Mouse (Mus musculus) 3134 (cell line): ENCODE data around the gene H2-D1.
"Not testable (repeated sequence)": the region's sequence is repeated elsewhere in the genome, so short reads cannot be mapped to it uniquely, and the experiment has no call there.

Experiments
- DNase-seq: peaks from one replicate; pipeline ENCODE4 v3.0.0-alpha.2; 2011; ENCODE audit warnings: low spot score; ENCODE audit not compliant: insufficient read length; ENCODE audit errors: extremely low read depth

Gene H2-D1

DNA sequence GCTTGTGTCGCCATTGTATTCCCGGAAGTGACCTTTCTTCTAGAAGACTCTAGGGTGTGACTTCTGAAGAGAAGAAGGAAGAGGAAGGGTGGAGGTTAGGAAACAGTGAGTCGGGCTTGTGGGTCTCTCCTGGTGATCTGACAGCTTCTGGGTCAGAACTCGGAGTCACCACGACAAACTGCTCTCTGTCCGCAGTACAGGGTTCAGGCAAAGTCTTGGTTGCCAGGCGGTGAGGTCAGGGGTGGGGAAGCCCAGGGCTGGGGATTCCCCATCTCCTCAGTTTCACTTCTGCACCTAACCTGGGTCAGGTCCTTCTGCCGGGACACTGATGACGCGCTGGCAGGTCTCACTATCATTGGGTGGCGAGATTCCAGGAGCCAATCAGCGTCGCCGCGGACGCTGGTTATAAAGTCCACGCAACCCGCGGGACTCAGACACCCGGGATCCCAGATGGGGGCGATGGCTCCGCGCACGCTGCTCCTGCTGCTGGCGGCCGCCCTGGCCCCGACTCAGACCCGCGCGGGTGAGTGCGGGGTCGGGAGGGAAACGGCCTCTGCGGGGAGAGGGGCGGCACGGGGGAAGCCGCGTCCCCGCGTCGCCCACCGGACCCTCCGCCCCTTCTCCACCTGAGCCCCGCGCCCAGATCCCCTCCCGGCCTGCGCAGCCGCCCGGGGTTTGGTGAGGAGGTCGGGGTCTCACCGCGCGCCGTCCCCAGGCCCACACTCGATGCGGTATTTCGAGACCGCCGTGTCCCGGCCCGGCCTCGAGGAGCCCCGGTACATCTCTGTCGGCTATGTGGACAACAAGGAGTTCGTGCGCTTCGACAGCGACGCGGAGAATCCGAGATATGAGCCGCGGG lies at the start of gene H2-D1:
Gene H2-D1, plus strand, starts transcription at position 67 of the 859 bp plus-strand sequence.
- DNase-seq, result peak; percentile 95

- DNase-seq, result no peak
Measured at GRCm38 (mm10) chr17:35213071-35213470, 49.5 kb upstream of the H2-D1 start.

- DNase-seq, result no peak
Measured at GRCm38 (mm10) chr17:35218516-35219193, 43.9 kb upstream of the H2-D1 start.

DNA sequence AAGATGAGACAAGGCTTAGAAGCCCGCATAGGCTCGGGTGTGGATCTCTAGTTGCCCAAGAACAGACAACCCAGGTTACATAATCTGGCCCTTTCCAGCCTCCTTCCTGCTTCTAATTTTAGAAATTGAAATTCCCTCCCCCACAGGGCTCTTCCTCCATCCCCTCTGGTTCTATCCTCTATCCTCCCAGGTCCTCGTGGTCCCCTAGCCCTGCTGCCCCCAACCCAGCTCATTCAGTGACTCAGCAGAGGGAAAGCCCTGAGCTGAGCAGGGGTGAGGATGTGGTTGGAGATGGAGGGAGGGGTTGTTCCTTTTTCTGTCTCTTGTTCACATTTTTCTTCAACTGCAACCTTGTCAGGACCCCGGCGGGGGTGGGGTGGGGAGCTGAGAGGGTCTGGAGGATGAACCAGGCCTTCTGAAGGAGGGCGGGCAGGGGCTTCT lies 42.9 kb upstream of the H2-D1 start:
- no peak for DNase-seq

DNA sequence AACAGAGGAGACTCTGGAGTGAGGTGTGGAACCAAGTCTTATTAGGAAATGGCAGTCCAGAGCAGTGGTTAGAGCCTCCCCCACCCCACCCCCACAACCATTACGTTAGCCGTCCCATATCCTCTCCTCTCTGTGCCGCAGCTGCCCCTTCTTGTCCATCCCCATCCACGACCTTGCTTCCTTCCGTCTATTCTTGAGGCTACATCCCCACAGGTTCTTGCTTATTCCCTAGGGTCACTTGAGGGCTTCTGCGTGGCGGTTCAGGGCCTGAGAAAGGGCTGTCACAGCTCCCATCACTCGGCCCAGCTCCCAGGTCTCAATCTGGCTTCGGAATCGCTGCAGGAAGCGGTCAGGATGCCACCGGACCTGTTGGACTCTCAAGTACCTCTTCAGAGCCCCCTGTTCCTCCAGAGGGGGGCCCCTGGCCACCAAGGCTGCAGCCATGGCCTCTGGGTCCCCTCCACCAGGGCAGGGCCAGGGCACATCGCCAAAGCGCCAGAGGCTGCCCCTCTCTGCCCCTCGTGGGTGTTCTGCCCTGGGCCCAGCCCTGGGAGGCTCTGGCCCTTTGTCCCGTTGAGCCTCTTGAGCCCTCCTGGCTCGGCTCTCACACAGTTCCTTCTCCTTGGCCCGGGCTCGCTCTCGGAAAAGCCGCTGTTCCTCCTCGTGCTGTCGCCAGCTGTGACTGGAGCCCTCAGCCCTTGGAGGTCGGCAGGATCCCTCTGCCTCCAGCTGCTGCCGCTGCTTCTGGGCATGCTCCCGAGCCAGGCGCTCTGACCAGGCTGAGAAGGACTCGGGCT lies 42.2 kb upstream of the H2-D1 start, which contains the start of gene Gm16181:
Gene Gm16181, plus strand, starts transcription at position 679 of the 797 bp plus-strand sequence.
- no peak for DNase-seq

DNA sequence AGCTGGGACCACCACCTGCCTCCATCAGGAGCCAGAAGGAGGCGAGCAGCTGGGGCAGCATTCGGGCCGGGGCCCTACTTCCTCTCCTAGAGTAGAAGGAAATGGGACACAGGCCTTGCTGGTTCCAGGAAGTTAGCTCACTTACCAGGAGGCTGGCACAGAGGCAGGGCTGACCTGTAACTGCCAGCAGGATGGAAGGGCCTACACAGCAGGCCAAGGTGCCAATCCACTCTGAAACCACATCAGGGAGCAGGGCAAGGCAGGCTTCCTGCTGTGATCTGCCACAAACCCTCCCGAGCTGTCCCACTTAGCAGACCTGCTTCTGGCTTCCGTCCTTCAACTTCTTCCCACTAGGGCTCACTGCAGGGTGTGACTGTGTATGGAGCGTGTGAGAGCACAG lies 40.2 kb upstream of the H2-D1 start:
- no peak for DNase-seq

DNA sequence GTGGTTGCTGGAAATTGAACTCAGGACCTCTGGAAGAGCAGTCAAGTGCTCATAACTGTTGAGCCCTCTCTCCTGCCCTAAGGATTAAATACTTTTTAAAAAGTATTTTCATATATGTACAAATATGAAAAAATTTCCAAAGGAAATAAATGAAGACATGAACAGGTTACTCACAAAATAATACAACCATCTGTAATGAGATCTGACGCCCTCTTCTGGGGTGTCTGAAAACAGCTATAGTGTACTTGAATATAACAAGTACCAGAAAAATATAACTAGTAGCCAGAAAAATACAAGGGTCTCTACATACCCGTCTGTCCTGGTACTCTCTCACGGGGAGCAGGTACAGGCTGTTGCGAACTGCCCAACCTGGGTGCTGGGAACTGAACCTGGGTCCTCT lies 37.9 kb upstream of the H2-D1 start:
- no peak for DNase-seq

- no peak for DNase-seq
Measured at GRCm38 (mm10) chr17:35225456-35225855, 37.1 kb upstream of the H2-D1 start.

DNA sequence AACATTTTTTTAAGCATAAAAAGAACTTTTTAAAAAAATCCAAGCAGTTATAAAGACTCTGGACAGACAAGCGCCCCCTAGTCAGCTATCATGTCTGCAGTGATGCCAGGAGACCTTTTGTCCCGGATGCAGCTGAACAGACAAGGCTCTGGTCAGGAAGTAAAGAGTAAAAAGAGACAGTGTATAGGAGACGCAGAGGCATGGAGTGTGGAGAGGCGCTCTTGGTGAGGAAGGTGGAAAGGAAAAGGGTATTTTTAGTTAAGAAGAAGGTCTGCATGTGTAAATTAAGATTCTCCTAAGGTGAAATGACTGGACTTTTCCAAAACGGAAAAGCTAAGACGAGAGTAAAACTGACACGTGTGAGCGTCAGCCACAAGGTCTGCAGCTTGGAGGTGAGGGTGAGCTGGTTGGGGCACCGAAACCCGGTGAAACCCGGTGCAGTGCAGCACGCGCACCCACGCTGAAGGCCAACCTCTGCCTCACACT lies 35.9 kb upstream of the H2-D1 start:
- no peak for DNase-seq

GRCm38 (mm10) chr17:35231022-35231421 lies 31.5 kb upstream of the H2-D1 start:
- no peak for DNase-seq

DNA sequence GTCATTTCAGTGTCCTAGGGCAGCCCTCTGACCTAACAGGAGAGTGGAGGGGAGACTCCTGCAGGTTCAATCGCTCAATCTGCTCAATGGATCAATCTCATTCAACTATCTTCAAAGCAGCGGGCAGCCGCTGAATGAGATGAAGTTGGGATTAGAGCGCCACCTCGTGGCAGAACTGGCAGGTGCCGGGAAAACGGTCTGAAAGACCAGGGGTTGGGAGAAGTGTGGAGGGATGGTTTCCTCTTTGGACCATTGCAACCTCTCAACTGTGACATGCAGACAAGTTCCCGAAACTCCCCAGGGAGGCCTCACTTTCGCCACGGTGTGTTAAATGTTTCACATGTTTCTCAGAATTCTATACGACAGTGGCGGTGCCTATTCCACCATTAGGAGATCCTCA lies 30.5 kb upstream of the H2-D1 start:
- peak; percentile 47 for DNase-seq

DNA sequence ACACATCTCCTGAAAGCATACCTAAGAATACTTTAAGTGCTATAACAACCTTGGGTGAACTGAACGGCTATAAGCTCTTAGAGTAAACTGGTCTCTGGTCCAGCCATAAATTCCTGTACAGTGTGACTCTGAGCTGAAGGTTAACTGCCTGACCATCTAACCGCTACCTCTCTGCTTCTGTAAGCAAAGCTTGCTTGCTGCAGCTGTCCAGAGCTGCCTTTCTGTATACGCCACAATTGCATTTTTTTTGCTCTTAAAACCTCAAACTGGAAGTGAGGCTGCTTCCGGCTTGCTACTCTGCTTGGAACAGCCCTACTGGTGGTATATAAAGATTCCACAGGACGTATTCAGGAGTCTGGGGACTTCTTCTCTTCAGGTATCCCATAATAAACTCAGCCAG lies 29.9 kb upstream of the H2-D1 start:
- no peak for DNase-seq

DNA sequence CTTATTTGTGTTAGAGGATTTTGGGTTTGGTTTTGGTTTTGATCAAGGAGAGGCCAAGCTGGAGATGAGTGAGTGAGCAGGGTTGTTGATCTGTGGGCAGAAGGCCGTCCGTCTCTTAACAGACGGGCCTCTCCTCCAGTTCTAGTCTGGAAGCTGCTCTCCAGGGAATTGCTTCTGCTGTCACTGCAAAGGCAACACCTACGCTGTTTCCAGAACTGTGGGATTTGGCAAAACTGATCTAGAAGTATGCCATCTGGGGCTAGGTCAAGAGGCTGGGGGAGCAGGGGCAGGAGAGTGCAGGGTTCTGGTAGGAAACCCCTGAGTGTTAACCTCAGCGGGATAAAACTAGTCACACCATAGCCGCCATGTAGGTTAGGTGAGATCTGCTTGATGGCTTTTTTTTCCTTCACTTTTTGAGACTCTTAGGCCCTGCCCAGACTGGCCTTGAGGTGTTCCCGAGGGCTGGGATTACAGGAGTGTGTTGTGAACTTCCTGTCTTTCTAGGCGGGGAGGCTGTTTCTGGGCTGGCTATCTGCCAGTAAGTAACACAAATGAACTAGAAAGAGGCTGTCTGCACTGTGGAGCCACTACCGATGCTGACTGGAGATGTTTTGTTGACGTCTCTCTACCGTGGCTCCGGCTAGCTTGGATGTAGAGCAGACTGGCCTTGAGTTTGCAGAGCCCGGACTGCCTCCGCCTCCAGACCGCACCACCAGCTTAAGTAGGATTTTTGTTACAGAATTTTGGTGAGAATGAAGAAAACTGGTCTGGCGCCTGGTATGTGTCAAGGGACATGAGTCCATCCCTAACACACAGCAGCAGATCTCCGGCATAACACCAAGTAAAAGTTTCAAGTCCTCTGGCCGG lies 29.2 kb upstream of the H2-D1 start, which contains the start of gene Atp6v1g2:
Gene Atp6v1g2, plus strand, starts transcription at position 547 of the 867 bp plus-strand sequence.
- DNase-seq, result no peak

DNA sequence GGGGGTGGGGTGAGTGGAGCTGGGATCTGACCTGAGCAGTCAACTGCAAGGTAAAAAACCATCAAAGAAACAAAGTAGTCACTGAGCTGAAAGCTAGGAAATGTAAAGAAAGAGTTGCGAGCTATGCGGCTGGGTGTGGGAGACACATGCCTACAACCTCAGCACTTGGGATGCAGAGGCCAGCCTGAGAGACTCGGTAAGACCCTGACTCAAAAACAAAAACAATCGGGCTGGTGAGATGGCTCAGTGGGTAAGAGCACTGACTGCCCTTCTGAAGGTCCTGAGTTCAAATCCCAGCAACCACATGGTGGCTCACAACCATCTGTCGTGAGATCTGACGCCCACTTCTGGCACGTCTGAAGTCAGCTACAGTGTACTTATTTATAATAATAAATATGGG lies 28.4 kb upstream of the H2-D1 start:
- not testable (repeated sequence) for DNase-seq

GRCm38 (mm10) chr17:35234903-35235302 lies 27.6 kb upstream of the H2-D1 start:
- peak; percentile 77 for DNase-seq

GRCm38 (mm10) chr17:35235614-35236389 lies 26.7 kb upstream of the H2-D1 start, which contains the start of gene Nfkbil1:
TSS of gene Nfkbil1 (minus strand) at chr17:35235792.
- peak; percentile 90 for DNase-seq

DNA sequence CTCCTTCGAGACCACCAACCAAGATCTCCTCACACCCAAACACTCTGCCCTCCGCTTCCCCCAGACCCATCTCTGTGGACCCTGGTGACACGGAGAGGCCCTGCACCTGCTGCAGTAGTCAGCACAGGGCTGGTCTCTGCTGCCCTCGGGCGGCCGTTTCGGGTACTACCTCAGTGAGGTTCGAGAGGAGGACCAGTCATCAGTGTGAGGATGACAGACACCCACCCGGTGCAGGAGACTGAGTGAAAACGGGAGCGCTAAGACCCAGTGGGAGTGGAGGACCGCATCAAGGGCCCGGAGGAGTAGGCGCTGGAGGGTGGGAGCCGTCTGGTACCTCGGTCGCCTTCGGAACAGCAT lies 26.2 kb upstream of the H2-D1 start:
- DNase-seq, result peak; percentile 81

- no peak for DNase-seq
Measured at GRCm38 (mm10) chr17:35236996-35237395, 25.5 kb upstream of the H2-D1 start.

- DNase-seq, result no peak
Measured at GRCm38 (mm10) chr17:35237504-35237903, 25.0 kb upstream of the H2-D1 start.
